Mouse (Mus musculus) cerebellum, adult 2 months (tissue): ENCODE data around the gene Igdcc4. TPM values are rescaled to one million over a fixed set of nuclear protein-coding genes. Genes with fewer than 3 reads are reported as not detected.

ENCODE experiments used
- DNase-seq, 2 experiments: peaks; one replicate each; pipeline ENCODE4 v3.0.0; 2021
- H3K27ac ChIP-seq: fragments of 200-500 bp; 2 replicates; pipeline ENCODE4 v1.5.1; 2012; ENCODE audit warnings: low read length, control low read depth, inconsistent platforms; ENCODE audit not compliant: insufficient read depth
- H3K27me3 ChIP-seq: fragments of 200-500 bp; 2 replicates; pipeline ENCODE4 v1.6.1; 2012; ENCODE audit warnings: inconsistent platforms, mild to moderate bottlenecking, low read length, moderate library complexity; ENCODE audit not compliant: control insufficient read depth, insufficient read depth
- H3K4me1 ChIP-seq: fragments of 200-500 bp; 2 replicates; pipeline ENCODE4 v1.6.1; 2011; ENCODE audit warnings: low read length; ENCODE audit not compliant: control insufficient read depth, insufficient read depth
- H3K4me3 ChIP-seq: fragments of 200-500 bp; replicated peaks from 2 replicates; pipeline ENCODE3; 2011; ENCODE audit warnings: mild to moderate bottlenecking, low read depth, low read length, control low read depth; ENCODE audit not compliant: insufficient read depth
- CTCF ChIP-seq: fragments of 200-500 bp; IDR thresholded peaks from 2 replicates; pipeline ENCODE4 v1.5.1; 2011; ENCODE audit warnings: low read depth, mild to moderate bottlenecking, control low read depth, low read length, moderate library complexity, borderline replicate concordance; ENCODE audit not compliant: insufficient read depth
- POLR2A ChIP-seq: fragments of 200-500 bp; IDR thresholded peaks from 2 replicates; pipeline ENCODE4 v1.6.1; 2011; ENCODE audit warnings: low read length, control low read depth, borderline replicate concordance; ENCODE audit not compliant: insufficient read depth
- WGBS: fragments of 180-500 bp; shearing (Covaris S2); methylation state at CpG from one replicate; pipeline ENCODE4 v1.1.7; 2018; 5-methylcytosine and 5-hydroxymethylcytosine counted together
- polyA plus RNA-seq: library from polyadenylated mRNA; depleted of rRNA; stranded (reverse); fragments of >200 nt; gene quantifications from 2 replicates; pipeline ENCODE4 v1.2.3, GENCODE M21; 2012

The Igdcc4 gene
- polyA plus RNA-seq, 1 experiment: 28.9 TPM

GRCm38 (mm10) chr9:65102377-65103172 is 1.3 kb downstream of the Igdcc4 start:
- TF ChIP-seq POLR2A (no peak), CTCF (no peak)
- WGBS: 7% methylated on average over 36 of the region's 36 CpGs
- Histone ChIP-seq H3K27me3 (no peaks in the 10 kb centered on the region), H3K4me3 (peak overlapping the region; percentile 81), H3K27ac (no peak overlapping the region; the same call in 1 of the 2 replicates), H3K4me1 (no peaks in the 10 kb centered on the region)
- peak; percentile 38 to 39 for DNase-seq

GRCm38 (mm10) chr9:65103173-65103752 is 2.0 kb downstream of the Igdcc4 start:
- Histone ChIP-seq H3K27me3 (no peaks in the 10 kb centered on the region), H3K4me1 (no peaks in the 10 kb centered on the region), H3K4me3 (no peak overlapping the region), H3K27ac (no peak overlapping the region)
- WGBS: 43% methylated on average over 8 of the region's 8 CpGs
- DNase-seq: no peak
- no peak for TF ChIP-seq POLR2A
- no peak for TF ChIP-seq CTCF

- TF ChIP-seq CTCF (no peak), POLR2A (no peak)
- Histone ChIP-seq H3K27ac (no peak overlapping the region), H3K4me3 (no peak overlapping the region), H3K27me3 (no peaks in the 10 kb centered on the region), H3K4me1 (no peaks in the 10 kb centered on the region)
- DNase-seq: no peak
- WGBS: 67% methylated on average over 4 of the region's 4 CpGs
Measured at GRCm38 (mm10) chr9:65106821-65107220, 5.5 kb downstream of the Igdcc4 start.

- TF ChIP-seq POLR2A: no peak
- no peak for TF ChIP-seq CTCF
- 93% methylated on average over 1 of the region's 1 CpGs for WGBS
- no peak for DNase-seq
- Histone ChIP-seq H3K27ac (no peak overlapping the region), H3K27me3 (no peaks in the 10 kb centered on the region), H3K4me3 (no peak overlapping the region), H3K4me1 (no peaks in the 10 kb centered on the region)
Measured at GRCm38 (mm10) chr9:65107893-65108292, 6.6 kb downstream of the Igdcc4 start.

GRCm38 (mm10) chr9:65109132-65110072 is 8.1 kb downstream of the Igdcc4 start:
- TF ChIP-seq POLR2A (no peak), CTCF (no peak)
- no peaks in the 10 kb centered on the region for H3K27me3 ChIP-seq
- whole genome bisulfite sequencing: 21% methylated on average over 24 of the region's 24 CpGs
- DNase-seq: peak in 1 of 2 experiments; percentile 58
- H3K27ac ChIP-seq: no peak overlapping the region; the same call in 1 of the 2 replicates
- H3K4me1 ChIP-seq: no peaks in the 10 kb centered on the region
- no peak overlapping the region for H3K4me3 ChIP-seq

- H3K27me3 ChIP-seq: no peaks in the 10 kb centered on the region
Measured at GRCm38 (mm10) chr9:65111698-65112097, 10.4 kb downstream of the Igdcc4 start.

GRCm38 (mm10) chr9:65113694-65114093 is 12.4 kb downstream of the Igdcc4 start:
- DNase-seq: no peak
- 95% methylated on average over 2 of the region's 2 CpGs for WGBS
- TF ChIP-seq CTCF (no peak), POLR2A (no peak)

More at GRCm38 (mm10) chr9:65111698-65112097, 10.4 kb downstream of the Igdcc4 start:
- Histone ChIP-seq H3K27ac (no peak overlapping the region), H3K4me1 (no peaks in the 10 kb centered on the region), H3K4me3 (no peak overlapping the region)
- WGBS: 75% methylated on average over 5 of the region's 5 CpGs
- TF ChIP-seq POLR2A (no peak), CTCF (no peak)
- no peak for DNase-seq

GRCm38 (mm10) chr9:65115891-65116290 is 14.6 kb downstream of the Igdcc4 start:
- no peaks in the 10 kb centered on the region for H3K4me1 ChIP-seq
- 78% methylated on average over 2 of the region's 2 CpGs for WGBS
- no peak overlapping the region for H3K4me3 ChIP-seq
- no peak for DNase-seq
- no peaks in the 10 kb centered on the region for H3K27me3 ChIP-seq
- no peak overlapping the region for H3K27ac ChIP-seq
- no peak for TF ChIP-seq CTCF
- no peak for TF ChIP-seq POLR2A

More at GRCm38 (mm10) chr9:65113694-65114093, 12.4 kb downstream of the Igdcc4 start:
- Histone ChIP-seq H3K27ac (no peak overlapping the region), H3K4me1 (no peaks in the 10 kb centered on the region), H3K27me3 (no peaks in the 10 kb centered on the region), H3K4me3 (no peak overlapping the region)
